Mouse (Mus musculus): Measurements from ENCODE around the gene Frmd4b.

Gene Frmd4b

GRCm38 (mm10) chr6:97356612-97357011 lies 260.7 kb downstream of the Frmd4b start:
- peak; percentile 24 for DNase-seq (ENCODE audit: low spot score)

GRCm38 (mm10) chr6:97355141-97355540 lies 262.2 kb downstream of the Frmd4b start:
- DNase-seq (ENCODE audit: low spot score) = no peak

GRCm38 (mm10) chr6:97353933-97354332 lies 263.4 kb downstream of the Frmd4b start:
- peak; percentile 83 for DNase-seq (ENCODE audit: low spot score)

GRCm38 (mm10) chr6:97353371-97353770 lies 264.0 kb downstream of the Frmd4b start:
- DNase-seq (ENCODE audit: low spot score) = no peak

GRCm38 (mm10) chr6:97352505-97353154 lies 264.7 kb downstream of the Frmd4b start:
- peak; percentile 57 for DNase-seq (ENCODE audit: low spot score)

- DNase-seq (ENCODE audit: low spot score) = peak; percentile 59
These were observed 267.8 kb downstream of the Frmd4b start for GRCm38 (mm10) chr6:97349355-97350138.

- no peak for DNase-seq (ENCODE audit: low spot score)
These were observed 270.4 kb downstream of the Frmd4b start for GRCm38 (mm10) chr6:97346932-97347331.

GRCm38 (mm10) chr6:97346527-97346926 lies 270.8 kb downstream of the Frmd4b start:
- DNase-seq (ENCODE audit: low spot score) = no peak

GRCm38 (mm10) chr6:97345921-97346320 lies 271.4 kb downstream of the Frmd4b start:
- DNase-seq (ENCODE audit: low spot score) = no peak

- no peak for DNase-seq (ENCODE audit: low spot score)
These were observed 275.2 kb downstream of the Frmd4b start for GRCm38 (mm10) chr6:97342185-97342584.

- DNase-seq (ENCODE audit: low spot score) = no peak
These were observed 275.7 kb downstream of the Frmd4b start for GRCm38 (mm10) chr6:97341628-97342027.

- DNase-seq (ENCODE audit: low spot score) = no peak
These were observed 276.2 kb downstream of the Frmd4b start for GRCm38 (mm10) chr6:97341148-97341547.

- no peak for DNase-seq (ENCODE audit: low spot score)
These were observed 277.0 kb downstream of the Frmd4b start for GRCm38 (mm10) chr6:97340211-97340791.

GRCm38 (mm10) chr6:97339271-97339681 lies 278.1 kb downstream of the Frmd4b start:
- DNase-seq (ENCODE audit: low spot score) = peak; percentile 33

GRCm38 (mm10) chr6:97338843-97339242 lies 278.5 kb downstream of the Frmd4b start:
- no peak for DNase-seq (ENCODE audit: low spot score)

- no peak for DNase-seq (ENCODE audit: low spot score)
These were observed 284.0 kb downstream of the Frmd4b start for GRCm38 (mm10) chr6:97333323-97333722.

- DNase-seq (ENCODE audit: low spot score) = no peak
These were observed 293.4 kb downstream of the Frmd4b start for GRCm38 (mm10) chr6:97323951-97324350.

- no peak for DNase-seq (ENCODE audit: low spot score)
These were observed 295.2 kb downstream of the Frmd4b start for GRCm38 (mm10) chr6:97322126-97322525.

GRCm38 (mm10) chr6:97321156-97321555 lies 296.2 kb downstream of the Frmd4b start:
- DNase-seq (ENCODE audit: low spot score) = no peak

GRCm38 (mm10) chr6:97319081-97319480 lies 298.3 kb downstream of the Frmd4b start:
- DNase-seq (ENCODE audit: low spot score) = no peak

GRCm38 (mm10) chr6:97317956-97318355 lies 299.4 kb downstream of the Frmd4b start:
- DNase-seq (ENCODE audit: low spot score) = no peak

GRCm38 (mm10) chr6:97316716-97317115 lies 300.6 kb downstream of the Frmd4b start:
- DNase-seq (ENCODE audit: low spot score) = no peak

- no peak for DNase-seq (ENCODE audit: low spot score)
These were observed 302.0 kb downstream of the Frmd4b start for GRCm38 (mm10) chr6:97315311-97315710.

All from embryo, embryonic 10 days (tissue).